Mouse (Mus musculus) layer of hippocampus, adult 18-20 months (tissue): ENCODE measurements around the gene Gtsf1l. TPM values are rescaled to one million over a fixed set of nuclear protein-coding genes. Genes with fewer than 3 reads are reported as not detected.

Source experiments
- DNase-seq, 2 experiments: peaks; one replicate each; pipeline ENCODE4 v3.0.0; 2022; ENCODE audit warnings: low spot score in 2 of 2
- long read RNA-seq: library from polyadenylated mRNA; stranded (forward); transcript quantifications from one replicate; pipeline ENCODE4 v2.0.0, GENCODE M21; 2021
- total RNA-seq, 2 experiments: library from RNA; stranded (reverse); gene quantifications; 2 replicates each; pipeline ENCODE4 v1.2.3; 2021

The Gtsf1l gene
- not detected for total RNA-seq
- long read RNA-seq = 0 reads

DNA sequence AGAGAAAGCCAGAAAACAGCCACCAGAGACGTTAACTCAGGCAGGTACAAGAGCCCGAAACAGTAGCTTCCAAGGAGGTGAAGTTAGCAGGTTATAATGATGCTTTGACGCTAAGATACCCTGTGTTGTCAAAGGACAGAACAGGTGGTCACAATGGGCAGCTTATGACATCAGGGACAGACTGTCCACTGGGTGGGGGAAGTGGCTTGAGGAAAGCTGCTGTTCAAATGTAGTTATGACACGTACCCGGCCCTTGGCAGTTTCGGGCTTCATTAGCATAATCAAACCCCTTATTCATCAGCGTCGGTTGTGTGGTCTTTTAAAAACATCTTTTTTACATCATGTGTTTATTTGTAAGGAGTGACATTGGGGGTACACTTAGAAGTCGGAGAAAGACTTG lies at the start of gene Gtsf1l:
TSS of gene Gtsf1l (minus strand) at position 128 of the 400 bp plus-strand sequence.
- no peak for DNase-seq

DNA sequence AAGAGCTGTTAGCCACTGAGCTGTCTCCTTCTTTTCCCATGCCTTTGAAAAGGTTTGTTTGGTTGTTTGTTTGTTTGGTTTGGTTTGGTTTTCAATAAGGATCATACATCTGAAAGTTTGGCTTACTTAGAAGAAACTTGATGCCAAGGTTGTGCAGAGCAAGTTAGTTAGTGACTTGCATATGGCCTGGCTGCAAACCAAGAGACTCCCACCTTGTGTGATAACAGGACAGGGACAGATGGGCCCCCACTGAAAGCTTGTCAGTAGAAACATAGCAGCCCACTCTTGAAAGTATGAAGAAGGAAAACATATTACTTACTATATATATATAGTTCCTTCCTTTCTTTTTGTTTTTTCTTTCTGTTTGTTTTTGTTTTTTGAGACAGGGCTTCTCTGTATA lies 49.3 kb upstream of the Gtsf1l start:
- DNase-seq = peak in 1 of 2 experiments; percentile 38

GRCm38 (mm10) chr2:163135931-163136330 lies 48.3 kb upstream of the Gtsf1l start:
- DNase-seq = no peak

DNA sequence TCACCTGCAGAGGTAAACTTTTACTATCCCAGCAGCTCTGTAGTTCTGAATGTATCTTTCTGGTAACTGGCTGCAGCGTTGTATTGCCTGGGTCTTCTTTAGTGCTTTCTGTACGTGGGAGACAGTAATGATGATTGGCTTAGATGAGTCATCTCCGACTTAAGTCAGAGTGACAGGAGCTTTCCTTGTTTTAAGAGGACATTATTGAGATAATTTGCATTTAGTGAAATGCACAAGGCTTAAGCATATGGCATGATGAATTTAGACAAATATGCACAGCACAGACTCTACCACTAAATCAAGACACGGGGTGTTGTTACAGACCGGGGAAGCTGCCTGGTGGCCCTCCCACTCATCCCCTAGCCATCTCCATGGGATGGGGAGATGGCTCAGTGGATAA lies 44.7 kb upstream of the Gtsf1l start:
- DNase-seq = no peak

GRCm38 (mm10) chr2:163130837-163131236 lies 43.2 kb upstream of the Gtsf1l start:
- DNase-seq = no peak

- no peak for DNase-seq
These were observed 35.8 kb upstream of the Gtsf1l start for GRCm38 (mm10) chr2:163123496-163123895.

- DNase-seq = no peak
These were observed 34.7 kb upstream of the Gtsf1l start for GRCm38 (mm10) chr2:163122319-163122718.

GRCm38 (mm10) chr2:163121353-163121660 lies 33.7 kb upstream of the Gtsf1l start:
- no peak for DNase-seq

DNA sequence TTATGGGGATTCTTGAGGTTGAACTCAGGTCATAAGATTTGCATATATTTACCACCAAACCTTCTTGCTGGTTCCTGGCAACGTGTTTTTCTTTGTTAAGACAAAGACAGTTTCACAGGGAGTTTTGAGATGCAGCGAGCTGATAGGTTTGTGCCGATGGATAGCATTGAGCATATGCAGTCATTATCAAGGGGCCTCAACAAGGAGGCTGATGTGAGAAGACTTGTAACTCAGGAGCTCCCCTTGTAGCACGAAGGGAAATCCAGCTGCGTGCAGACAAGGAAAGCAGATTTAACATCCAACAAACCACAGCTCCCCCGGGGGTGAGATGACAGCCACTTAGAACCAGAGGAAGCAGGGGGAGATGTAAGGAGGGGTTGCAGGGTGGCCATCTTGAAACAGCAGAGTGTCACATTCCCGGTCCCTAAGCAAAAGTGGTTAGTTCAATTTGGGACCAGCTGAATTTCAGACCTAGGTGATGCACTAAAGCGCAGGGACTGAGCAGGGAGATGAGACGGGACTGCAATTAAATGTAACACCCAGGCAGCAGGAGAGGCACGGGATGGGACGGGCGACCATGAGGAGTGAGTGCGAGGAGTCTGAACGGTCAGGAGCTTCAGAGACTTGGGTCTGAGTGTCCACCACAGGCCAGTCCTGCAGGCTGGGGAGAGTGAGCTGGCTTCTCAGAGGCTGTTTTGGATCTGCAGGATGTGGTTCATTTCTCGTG lies 33.1 kb upstream of the Gtsf1l start:
- no peak for DNase-seq

- DNase-seq = peak in 1 of 2 experiments; percentile 37
These were observed 24.0 kb upstream of the Gtsf1l start for GRCm38 (mm10) chr2:163111413-163112201.

DNA sequence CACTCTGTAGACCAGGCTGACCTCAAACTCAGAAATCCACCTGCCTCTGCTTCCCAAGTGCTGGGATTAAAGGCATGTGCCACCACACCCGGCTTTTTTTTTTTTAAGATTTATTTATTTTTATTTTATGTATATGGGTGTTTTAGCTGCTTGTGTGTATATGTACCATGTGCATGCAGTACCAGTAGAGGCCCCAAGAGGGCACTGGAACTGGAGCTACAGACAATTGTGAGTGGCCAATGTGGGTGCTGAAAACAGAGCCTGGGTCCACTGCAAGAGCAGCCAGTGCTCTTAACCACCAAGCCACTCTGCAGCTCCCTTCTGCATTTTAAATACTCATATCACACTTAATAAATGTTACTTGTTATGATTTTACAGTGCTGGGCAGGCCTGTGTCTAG lies 23.1 kb upstream of the Gtsf1l start:
- no peak for DNase-seq

DNA sequence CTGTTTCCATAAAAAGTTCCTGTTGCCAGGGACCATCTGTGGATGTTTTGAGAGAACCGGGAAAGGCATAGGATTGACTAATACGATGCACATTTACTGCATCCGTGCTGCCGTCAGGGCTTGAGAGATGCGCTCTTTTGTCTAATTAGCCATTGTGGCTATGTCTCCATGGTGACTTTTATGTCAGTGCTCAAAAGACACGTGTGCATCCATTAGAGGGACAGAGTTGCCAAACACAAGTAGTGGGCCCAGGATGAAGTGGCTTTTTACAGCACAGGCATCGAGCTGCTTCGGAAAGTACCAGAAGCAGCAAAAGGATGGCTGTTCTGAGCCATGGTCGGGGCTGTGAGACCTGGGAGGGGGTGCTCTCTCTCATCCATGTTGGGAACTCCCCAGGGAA lies 20.7 kb upstream of the Gtsf1l start:
- no peak for DNase-seq

- DNase-seq = no peak
These were observed 16.6 kb upstream of the Gtsf1l start for GRCm38 (mm10) chr2:163104086-163104770.

DNA sequence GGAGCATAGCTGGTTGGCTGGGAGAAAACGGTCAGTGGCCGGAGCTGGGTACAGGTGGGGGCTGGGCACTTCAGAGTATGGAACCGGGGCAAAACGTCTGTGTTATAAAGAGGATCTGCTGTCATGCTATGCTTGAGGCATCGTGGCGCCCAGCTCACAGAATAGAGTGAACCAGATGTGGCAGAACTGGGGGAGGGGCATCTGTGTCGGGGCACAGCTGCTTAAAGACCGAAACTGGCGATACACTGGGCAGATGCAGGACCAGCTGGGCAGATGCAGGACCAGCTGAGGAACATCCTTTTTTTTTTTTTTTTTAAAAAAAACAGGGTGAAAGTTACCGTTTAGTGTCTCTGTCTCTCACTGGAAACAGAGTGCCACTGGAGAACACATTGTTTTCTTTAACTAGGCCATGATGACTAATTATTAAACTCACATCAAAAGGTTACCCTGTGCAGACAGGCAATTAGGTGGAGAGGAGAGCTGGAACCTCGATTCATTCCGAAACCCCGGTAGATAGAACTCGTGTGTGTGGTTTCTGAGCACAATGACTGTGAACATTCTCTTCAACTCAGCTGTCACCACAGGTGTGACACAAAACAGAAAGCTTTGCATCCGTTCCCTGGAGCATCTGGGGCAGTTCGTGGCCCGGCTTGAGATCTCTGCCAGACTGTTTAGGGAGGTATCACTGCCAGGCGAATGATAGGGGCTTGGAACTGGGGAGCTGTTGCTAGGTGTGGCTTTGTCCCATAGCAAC lies 15.4 kb upstream of the Gtsf1l start:
- no peak for DNase-seq

DNA sequence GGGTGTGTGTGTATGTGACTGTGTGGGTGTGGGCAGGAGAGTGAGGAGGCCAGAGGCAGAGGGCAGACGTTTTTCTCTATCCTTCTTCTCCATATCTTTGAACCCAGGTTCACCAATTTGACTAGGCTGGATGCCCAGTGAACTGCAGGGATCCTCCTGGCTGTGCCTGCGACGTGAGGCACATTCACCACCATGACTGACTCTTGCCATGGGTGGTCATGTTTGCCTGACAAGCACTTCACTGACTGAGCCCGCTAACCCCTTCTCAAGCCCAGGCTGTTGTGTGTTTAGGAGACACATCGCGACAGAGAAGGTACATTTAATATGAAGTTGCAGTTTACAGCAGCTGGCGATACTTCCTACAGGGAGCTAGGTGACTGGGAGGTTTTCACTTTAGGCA lies 14.6 kb upstream of the Gtsf1l start:
- no peak for DNase-seq

- peak; percentile 22 to 78 for DNase-seq
These were observed 14.1 kb upstream of the Gtsf1l start for GRCm38 (mm10) chr2:163101646-163102203.

DNA sequence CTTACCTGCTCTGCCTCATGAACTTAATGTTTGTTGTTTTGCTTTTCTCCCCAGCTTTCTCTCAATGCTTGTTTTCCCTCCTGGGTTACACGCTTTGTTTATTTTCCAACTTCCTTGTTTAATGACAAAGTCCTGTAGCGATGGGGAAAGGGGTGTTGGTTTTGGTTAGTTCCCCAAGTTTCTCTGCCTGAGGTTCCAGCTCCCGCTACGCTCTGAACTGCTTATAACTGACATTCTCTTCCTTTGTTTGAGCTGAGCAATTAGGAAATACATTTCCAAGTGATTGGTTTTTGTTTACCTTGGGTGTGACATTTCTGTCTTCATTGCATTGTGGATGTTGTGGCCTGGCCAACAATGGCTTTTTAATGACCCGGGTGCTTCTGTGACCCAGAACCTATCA lies 12.9 kb upstream of the Gtsf1l start:
- DNase-seq = no peak

DNA sequence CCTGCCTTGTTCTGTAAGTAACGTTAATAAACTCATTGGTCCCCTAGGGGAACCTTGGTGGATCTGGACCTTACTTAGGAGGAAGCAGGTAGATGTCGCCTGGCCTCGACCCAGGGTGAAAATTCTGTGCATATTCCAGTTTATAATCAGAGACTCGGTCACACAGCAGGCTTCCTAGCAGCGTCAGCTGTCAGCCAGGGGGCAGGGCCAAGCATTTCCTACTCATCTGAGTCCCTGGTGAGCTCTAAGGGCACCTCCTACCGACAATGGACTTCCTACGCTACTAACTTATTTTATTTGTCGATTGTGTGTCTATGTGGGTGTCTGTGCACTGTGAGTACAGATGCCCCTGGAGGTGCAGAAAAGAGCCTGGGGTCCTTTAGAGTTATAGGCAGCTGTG lies 12.3 kb upstream of the Gtsf1l start:
- DNase-seq = no peak

GRCm38 (mm10) chr2:163095784-163096183 lies 8.1 kb upstream of the Gtsf1l start:
- DNase-seq = no peak

- DNase-seq = no peak
These were observed 7.3 kb upstream of the Gtsf1l start for GRCm38 (mm10) chr2:163094909-163095308.

DNA sequence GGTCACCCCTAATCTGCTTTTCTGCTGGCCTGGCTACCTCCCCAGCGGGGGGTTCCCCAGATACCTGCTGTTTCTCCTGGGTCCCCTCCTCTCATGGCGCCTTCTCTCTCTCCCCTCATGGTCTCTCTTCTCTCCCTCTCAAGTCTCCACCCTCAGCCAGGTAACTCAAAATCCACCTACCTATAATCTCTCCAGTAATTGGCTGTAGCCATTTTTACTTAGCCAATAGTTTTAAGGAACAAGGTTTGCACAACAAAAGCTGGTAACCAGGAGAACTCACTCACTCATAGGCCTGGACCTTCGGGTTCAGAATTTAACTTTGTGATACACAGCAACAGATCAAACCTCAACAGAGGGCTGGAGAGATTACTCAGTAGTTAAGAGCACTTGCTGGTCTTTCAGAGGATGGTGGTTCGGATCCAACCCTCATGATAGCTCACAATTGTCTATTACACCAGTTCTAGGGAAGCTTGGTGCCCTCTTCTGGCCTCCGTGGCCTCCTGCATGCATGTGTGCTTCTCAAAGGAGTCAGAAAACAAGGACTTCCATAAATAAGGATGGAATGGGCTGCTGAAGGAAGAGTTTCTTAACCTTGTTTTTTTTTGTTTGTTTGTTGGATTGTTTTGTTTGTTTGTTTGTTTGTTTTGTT lies 1.9 kb upstream of the Gtsf1l start:
- DNase-seq = no peak
